Mouse (Mus musculus): Measurements from ENCODE around the gene Mtrr.

Mtrr gene

DNA sequence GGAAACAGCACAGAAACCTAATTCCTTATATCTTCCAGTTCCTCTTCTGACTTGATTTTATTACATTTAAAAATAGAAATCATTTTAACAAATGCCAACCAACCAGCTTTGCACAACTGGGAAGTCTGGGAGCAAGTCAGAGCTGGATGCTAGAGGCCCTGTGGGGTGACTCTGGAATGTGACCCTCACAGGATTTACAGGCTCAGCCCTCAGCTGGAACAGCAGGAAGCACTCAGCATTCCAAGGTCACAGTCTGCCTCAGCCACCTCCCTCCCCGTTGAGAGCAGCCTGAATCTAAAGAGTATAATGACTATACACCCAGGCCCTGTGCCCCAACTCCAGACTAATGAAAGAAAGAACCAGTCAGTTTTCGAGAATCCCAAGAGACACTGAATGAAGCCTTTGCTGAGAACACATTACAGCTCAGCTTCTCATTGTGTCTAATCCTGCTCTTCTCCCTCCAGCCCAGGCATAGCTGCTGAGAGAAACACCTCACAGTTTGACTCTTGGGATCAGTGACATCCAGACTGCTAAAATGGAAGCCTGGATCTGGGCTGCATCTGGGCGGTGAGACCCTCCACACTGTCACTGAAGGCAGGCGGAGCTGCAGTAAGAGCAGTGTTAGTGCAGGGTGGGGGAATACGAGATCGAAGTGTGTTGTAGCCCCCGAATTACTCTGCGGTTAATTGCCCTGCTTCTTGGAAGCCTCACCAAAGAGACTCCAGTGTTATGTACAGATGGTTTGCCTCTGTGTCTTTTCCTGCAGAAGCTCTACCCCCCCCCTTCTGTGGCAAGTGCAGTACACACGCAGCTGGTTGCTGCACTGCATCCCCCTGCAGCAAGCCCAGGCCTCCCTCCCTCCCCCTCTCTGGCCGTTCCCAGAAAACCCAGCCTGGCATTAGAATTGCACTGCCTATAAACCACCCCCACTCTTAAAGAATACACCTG, 8.7 kb downstream of the Mtrr start:
- in situ Hi-C loops (cut with MboI; ENCODE audit: low pct_unique_long_range_greater_than_20kb in 1 of 2, low sequenced_read_pairs in 2 of 2, unreplicated experiment in 1 of 2), result loop anchor here in 1 of 2 experiments (25.0 kb wide), 1 partner anchor 411 kb away; no protein-coding TSS in a partner anchor

GRCm38 (mm10) chr13:68572247-68572646, 9.7 kb downstream of the Mtrr start:
- in situ Hi-C loops (cut with MboI; ENCODE audit: low pct_unique_long_range_greater_than_20kb in 1 of 2, low sequenced_read_pairs in 2 of 2, unreplicated experiment in 1 of 2), result loop anchor here in 1 of 2 experiments (25.0 kb wide), 1 partner anchor 410 kb away; no protein-coding TSS in a partner anchor

DNA sequence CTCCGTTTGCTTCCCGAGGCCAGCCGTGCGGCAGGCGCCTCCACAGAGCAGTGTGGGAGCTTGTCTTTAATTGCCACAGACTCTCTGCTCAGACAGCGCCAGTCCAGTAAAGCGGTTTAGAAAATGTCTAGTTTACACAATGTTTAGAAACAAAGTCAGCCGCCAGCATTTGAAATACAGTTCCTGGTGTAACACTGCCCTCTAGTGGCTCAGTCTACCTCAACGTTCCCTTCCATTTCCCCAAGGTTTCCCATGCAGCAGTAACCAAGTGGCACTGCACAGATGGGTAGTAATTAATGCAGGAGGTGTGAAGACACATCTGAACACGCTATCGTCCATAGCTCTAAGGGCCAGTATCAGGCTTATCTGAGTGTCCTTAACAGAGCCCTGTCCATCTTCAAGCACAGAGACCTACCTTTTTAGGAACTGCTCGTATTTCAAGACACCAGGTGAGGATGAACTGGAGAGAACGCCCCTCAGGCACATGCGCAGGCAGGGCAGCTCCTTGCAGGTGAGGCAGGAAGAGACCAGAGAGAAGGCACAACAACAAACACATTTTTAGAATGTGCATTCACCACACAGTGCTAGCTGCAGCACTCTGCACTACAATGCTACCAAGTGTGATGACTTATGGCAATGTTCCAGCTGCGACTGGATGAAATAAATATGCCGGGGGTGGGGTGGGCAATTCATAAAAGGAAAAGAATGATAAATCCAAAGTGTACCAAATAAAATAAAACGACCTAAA, 12.2 kb downstream of the Mtrr start:
- in situ Hi-C loops (cut with MboI; ENCODE audit: low pct_unique_long_range_greater_than_20kb in 1 of 2, low sequenced_read_pairs in 2 of 2, unreplicated experiment in 1 of 2), result loop anchor here in 1 of 2 experiments (25.0 kb wide), 1 partner anchor 407 kb away; no protein-coding TSS in a partner anchor

DNA sequence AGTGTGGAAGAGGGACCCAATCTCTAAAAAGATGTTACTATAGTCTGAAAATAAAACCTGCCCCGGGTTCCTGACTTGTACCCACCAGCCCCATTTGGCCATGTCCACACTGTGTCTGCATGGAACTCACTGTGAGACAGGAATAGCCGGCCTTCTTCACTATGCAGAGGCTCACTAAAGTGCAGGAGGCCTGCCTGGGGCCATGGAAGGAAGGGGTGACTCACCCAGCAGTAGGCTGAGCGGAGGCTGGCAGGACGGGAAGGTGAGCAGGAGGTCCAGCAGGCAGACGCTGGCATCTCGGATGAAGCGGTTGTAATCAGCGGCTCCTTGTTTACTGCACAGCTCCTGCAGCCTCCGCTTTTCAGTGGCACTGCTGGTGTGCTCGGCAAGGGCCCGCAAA, 13.4 kb downstream of the Mtrr start:
- in situ Hi-C loops (cut with MboI; ENCODE audit: low pct_unique_long_range_greater_than_20kb in 1 of 2, low sequenced_read_pairs in 2 of 2, unreplicated experiment in 1 of 2), result loop anchor here in 1 of 2 experiments (25.0 kb wide), 1 partner anchor 406 kb away; no protein-coding TSS in a partner anchor

GRCm38 (mm10) chr13:68568110-68568509, 13.8 kb downstream of the Mtrr start:
- in situ Hi-C loops (cut with MboI; ENCODE audit: low pct_unique_long_range_greater_than_20kb in 1 of 2, low sequenced_read_pairs in 2 of 2, unreplicated experiment in 1 of 2), result loop anchor here in 1 of 2 experiments (25.0 kb wide), 1 partner anchor 406 kb away; no protein-coding TSS in a partner anchor

DNA sequence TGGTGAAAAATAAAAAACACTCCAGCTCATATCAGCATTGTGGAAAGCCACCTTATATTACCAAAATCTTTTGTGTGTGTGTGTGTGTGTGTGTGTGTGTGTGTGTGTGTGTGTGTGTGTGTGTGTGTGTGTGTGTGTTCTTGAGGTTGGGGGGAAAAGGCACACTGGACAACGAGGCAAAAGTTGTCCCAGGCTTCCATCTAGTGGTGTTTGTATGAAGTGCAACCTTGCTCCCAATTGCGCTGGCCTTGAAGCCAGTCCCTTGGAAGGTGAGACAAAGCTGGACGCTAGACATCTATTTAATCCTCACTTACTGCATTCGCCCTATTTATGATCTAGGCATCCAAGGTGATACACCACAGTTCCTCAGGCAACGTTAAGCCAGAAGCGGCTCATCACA, 28.6 kb downstream of the Mtrr start:
- in situ Hi-C loops (cut with MboI; ENCODE audit: low pct_unique_long_range_greater_than_20kb in 1 of 2, low sequenced_read_pairs in 2 of 2, unreplicated experiment in 1 of 2), result loop anchor here in 1 of 2 experiments (25.0 kb wide), 1 partner anchor 391 kb away; no protein-coding TSS in a partner anchor
